Mouse (Mus musculus) liver, adult 2 months (tissue): ENCODE results near the gene Themis.

Source experiments
- CTCF ChIP-seq: fragments of 200-500 bp; IDR thresholded peaks from 2 replicates; pipeline ENCODE4 v1.5.1; 2011; ENCODE audit warnings: low read depth, low read length, control low read depth
- POLR2A ChIP-seq: fragments of 200-500 bp; IDR thresholded peaks from 2 replicates; pipeline ENCODE4 v1.6.1; 2011; ENCODE audit warnings: low read length, control low read depth; ENCODE audit not compliant: insufficient read depth; ENCODE audit errors: extremely low read depth

DNA sequence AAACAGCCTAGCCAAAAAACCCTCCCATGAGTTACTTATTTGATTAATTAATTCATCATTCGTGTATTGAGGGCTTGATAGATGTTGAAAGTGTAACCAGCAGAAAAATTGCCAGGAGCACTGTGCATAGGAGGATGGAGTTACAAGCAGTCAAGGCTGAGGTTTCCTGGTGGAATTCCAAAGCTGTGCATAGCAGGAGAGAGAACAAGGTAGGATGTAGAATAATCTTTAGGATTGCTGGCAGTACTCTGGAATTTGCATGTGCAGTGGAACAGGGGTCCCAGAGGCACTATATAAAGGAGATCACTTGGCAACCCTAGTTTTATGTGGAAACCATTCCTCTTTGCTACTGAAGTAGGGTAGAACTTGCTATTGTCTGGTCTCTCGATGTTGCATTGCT lies 174.4 kb downstream of the Themis start:
- no peak for TF ChIP-seq POLR2A
- TF ChIP-seq CTCF: no peak
